Mouse (Mus musculus) right cerebral cortex, postnatal 4 days (tissue): ENCODE results near the gene Ccnq.
"Not testable (repeated sequence)": the region's sequence is repeated elsewhere in the genome, so short reads cannot be mapped to it uniquely, and the experiment has no call there.

Experiments used
- DNase-seq: peaks from one replicate; pipeline ENCODE4 v3.0.0-alpha.2; 2022

Ccnq gene

DNA sequence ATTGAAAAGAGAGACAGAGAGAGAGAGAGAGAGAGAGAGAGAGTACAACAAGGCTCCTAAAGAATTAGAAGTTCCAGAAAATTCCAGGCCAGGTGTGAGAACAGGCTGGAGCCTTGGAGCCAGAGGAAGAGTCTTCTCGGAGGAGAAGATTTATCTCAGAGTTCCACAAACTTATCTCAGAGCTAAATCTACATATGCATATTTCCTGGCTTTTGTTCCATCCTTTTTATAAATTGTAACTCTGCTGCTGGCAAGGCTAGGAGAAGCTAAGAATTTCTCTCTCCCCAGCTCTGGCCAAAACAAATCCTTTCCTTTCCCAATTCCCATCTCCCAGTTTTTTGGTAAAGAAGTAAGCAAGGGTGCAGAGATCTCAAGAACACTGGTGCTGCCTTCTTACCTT lies 3.8 kb upstream of the Ccnq start:
- DNase-seq: no peak

DNA sequence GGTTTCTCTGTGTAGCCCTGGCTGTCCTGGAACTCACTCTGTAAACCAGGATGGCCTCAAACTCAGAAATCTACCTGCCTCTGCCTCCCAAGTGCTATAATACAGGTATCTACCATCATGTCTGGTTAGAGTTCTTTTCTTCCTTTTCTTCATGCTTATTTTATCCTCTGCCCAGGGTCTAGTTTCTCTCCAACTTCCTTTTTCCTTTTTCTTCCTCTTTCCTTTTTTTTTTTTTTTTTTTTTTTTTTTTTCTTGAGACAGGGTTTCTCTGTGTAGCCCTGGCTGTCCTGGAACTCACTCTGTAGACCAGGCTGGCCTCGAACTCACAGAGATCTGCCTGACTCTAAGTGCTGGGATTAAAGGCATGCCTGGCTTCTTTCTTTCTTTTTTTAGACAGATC lies 2.6 kb upstream of the Ccnq start:
- DNase-seq: not testable (repeated sequence)

DNA sequence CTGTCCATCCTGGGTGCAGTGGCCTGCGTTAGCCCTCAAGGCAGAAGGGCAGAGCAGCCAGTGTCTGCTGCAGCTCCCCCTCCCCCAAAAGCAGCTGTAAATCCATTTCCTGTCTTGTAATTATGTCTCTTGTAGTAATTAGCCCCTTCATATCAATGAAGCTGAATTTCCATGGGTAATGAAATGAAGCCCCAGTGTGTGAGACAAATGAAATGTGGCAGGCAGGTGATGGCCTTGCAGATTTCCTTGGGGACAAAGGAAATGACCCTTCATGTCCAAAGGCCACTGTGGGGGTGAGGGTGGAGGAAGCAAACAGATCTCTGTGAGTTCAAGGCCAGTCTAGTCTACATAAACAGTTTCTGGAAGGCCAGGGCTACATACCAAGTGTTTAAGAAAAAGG lies 1.7 kb upstream of the Ccnq start:
- DNase-seq: no peak

DNA sequence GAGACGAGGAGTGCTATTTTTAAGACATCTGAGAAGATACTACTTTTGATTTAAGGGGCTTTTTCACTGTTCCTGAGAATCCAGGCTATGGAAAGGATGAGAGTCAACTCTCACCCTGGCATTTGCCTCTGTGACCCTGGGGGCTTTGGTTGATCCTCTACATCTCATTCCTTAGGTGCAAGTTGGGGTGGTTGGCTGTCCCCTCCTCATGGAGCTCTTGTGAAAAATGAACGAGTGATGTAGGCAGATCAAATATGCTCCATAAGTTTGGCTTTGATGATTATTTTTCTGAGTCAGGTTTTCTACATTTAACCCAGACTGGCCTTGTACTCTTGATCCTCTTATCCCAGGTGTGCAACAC lies 294 bp upstream of the Ccnq start:
- DNase-seq: no peak

DNA sequence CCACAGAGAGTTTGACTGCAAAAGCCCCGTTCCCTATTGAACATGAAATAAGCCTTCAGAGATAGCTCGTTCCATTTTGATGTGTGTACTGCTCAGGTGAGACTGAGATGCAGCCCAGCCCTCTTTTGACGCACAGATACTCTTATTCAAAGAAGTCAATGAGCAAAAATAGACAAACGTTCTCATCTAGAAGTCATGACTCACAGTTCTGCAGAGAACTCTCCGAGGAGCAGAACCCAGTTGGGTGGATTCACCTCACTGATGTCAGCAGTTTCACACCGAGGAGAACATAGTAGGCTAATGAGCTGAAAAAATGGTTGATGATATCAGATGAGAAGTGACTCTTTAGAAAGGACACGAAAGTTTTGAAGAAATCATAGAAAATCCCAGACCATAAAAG lies 5.3 kb downstream of the Ccnq start:
- DNase-seq: no peak

DNA sequence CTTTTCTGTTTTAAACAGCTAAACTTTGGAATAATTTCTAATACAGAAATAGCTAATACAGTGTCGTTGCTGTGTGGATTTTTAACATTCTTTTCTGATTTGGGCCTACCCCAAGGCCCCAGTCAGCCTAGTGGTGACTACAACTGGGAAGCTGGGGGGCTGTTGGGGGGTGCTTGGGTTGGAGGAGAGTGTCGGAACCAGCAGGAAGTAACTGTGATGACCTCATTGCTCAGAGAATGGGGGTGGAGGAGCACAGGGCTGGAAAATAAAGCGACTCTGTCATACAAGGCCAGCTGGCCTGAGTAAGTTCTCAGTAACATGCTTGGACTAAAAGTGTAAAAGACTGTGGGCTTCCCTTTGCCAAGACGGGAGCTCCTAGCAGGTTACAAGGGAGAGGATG lies 6.1 kb downstream of the Ccnq start:
- DNase-seq: no peak

DNA sequence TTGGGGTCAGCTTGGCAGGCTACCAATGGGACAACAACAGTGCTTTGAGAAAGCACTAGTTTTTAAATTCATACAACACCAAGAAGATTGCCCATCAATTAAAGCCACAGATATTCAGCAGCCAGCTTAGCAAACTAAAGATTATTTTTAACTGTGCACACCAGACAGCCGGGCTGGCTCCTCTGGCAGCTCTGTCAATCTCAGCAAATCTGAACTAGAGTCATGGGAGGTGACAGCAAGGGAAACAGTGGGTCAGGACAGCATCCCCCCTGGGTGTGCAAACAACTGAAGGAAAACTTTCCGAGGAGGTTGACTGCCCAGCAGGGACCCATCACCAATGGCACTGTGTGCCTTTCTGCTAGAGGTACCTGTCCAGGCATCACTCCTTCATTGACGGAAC lies 9.1 kb downstream of the Ccnq start:
- no peak for DNase-seq

DNA sequence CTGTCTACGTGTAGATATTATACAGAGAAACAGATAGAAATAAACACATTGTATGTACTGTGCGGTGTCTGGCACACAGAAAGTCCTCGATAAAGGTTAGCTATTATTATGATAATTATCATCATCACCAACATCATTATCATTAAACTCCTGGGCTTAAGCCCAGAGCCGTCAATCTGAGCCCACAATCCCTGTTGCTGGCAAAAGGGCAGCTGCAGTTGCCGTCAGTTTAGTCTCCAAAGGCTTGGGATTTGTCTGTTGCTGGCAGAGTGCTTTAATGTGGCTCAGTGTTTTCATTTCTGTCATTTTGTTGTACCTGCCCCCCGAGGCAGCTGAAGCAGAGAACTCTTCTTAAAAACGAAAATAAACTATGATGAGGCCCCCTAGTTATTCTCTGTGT lies 9.6 kb downstream of the Ccnq start:
- no peak for DNase-seq

DNA sequence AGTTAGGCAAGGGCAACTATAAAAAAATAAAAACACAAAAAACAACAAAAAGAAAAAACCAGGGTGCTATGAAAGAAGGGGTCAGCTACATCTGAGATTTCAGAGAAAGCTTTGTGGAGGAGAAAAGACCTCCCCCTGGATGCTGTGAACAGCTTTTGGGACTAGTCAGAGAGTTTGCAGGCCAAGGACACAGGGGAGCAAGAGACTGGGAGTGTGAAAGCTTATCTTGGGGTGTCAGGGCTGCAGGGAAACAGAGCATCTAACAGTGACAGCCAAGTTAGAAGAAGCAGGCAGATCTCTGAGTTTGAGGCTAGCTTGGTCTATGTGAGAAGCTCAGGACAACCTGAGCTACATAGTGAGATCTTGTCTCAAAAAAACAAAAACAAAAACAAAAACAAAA lies 12.2 kb downstream of the Ccnq start:
- DNase-seq: no peak

DNA sequence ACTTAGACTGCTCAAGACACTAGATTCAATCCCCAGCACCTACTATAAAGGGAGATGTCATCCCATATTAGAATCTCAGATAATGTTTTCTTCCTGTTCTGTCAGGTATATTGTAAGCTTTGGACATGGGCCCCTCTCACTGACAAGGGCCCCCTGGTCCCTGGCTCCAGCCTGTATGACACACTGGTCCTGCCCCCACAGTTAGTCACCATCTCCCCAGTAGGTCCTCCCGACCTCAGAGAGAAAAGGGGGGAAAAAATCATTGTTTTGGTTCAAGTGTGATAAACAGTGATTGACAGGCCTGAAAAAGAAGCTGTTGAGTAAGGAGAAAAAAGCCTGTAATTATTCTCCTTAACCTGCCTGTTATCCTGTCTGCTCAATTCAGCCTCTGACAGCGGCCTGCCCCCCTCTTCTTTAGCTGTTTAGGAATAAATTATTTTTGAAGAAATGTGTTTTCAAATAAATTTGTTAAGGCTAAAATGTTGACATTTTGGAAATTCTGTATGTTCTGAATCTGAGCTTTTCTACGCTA lies 14.6 kb downstream of the Ccnq start:
- no peak for DNase-seq

DNA sequence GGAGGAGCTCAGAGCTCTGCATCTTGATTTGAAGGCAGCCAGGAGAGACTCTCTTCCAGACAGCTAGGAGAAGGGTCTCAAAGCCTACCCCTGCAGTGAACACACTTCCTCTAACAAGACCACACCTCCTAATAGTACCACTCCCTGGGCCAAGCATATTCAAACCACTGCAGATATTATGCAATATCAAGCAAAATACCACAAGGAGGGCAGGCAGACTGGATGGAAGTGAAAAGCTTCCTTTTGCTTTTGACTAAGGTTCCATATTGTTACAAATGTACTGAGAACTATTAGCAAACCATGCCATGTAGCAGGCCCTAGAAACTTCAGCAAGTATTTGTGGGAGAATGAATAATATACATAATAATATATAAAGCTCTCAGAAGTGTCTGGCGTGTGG lies 16.4 kb downstream of the Ccnq start:
- DNase-seq: no peak

DNA sequence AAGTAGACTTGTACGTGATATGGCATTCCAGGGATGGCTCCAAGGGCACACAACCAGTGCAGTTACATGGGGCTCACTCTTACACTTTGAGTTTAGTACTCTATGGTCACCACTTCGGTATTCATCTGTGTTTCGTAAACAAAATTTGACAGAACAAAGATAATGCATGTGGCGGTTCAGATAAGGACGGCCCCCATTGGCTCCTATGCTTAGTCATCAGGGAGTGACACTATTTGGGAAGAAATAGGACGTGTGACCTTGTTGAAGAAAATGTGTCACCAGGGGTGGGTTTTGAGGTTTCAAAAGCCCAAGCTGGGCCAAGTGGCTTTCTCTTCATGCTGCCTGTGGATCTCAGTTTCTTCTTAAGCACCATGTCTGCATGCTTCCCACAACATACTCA lies 18.9 kb downstream of the Ccnq start:
- DNase-seq: no peak

DNA sequence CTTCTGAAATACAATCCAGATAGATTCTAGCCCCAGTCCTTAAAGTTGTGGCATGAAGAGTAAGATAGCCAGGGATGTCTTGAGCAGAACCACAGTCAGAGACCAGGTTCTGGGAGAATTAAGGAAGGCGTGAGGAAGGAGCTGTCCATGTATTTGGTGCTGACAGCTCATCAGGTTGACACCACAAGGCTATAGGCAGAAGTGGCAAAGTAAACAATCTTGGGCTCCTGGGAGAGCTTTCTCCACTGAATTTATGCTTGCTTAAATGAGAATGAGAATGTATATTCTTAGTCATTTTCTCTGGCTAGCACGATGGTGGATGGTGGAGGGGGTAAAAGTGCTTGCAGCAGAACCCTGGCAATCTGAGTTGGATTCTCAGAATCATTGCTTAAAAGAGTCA lies 20.6 kb downstream of the Ccnq start:
- no peak for DNase-seq

DNA sequence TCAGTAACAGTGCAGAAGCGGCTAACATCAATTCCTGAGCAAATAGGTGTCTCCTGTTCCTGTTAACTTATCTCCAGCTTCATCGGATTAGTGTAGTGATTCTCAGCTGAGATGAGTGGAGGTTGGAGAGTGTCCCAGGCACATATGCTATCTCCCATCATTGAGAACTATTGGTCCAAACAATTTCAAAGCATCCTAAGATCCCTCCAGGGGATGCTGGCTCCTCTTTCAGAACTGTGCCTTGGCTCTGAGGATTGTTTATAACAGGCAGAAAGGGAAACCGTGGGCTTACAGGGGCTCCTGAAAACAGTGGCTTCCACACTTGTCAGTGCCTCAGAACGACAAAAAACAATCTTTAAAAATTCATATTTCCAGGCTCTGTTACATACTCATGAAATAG lies 23.5 kb downstream of the Ccnq start:
- DNase-seq: no peak

DNA sequence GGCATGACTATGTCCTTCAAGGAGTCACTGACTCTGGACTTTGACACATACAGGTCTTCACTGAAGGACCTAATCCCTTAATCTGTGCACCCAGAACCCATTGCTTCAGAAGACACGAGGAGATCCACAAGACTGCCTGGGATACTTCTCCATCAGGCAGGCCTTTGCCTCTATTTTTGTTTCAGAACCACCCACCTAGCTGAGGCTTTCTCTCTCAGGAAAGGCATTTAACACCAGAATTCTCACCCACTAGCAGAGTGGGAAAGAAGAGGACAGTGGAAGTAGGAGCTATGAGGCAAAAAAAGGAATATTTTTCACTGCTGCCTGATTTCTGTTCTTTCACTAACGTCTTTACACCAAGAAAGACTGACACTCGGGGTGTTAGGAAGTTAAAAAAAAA lies 25.2 kb downstream of the Ccnq start:
- DNase-seq: no peak

DNA sequence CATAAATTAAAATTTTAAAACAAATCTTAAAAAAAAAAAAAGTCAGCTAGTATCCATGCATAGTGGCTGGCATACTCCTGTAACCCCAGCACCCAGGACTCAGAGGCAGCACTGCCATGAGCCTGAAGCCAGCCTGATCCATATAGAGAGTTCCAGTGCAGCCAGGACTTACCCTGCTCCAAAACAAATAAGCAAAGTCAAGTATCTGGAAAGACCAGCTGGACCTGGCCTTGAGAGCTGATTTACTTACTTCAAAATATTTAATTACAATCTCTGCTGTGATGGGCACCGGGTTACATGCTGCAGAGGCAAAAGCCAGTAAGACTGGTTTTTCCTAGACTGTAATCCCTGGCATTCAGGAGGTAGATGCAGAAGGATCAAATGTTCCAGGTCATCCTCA lies 26.7 kb downstream of the Ccnq start:
- DNase-seq: no peak

DNA sequence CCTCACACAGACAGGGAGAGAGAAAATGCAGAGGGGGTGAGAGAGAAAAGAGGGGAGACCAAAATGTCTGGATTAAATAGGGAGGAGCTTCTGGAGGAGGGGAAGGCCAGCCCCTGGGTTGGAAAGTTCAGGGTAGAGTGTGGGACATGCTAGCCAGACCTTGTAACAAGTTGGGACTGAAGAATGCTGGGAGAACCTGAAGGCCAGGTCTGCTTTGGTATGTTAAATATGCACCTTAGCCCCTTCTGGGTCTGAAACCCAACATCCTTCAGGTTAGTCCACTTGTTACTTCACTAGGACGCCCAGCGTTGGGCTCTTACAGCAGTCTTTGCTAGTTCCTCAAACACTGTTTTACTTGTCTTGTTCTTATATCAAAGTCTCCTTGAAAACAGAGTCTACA lies 30.1 kb downstream of the Ccnq start:
- DNase-seq: no peak

DNA sequence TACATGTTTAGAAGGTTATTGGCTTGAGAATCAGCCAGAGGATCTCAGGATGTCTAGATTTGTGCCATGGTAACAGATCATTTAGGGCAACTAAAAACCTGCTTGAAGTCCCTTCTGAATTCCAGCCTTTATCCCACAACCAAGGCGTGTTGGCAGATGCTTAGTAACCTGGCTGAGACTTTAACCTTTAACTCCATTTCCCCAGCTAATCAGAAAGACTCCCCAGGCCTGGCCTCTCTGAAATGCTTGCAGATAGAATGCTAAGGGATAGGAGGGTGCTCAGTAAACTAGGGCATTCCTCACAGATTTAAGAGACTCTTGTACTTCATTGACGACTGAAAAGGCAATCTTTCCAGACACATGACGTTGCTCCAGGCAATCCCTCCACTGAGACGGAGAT lies 33.9 kb downstream of the Ccnq start:
- no peak for DNase-seq

DNA sequence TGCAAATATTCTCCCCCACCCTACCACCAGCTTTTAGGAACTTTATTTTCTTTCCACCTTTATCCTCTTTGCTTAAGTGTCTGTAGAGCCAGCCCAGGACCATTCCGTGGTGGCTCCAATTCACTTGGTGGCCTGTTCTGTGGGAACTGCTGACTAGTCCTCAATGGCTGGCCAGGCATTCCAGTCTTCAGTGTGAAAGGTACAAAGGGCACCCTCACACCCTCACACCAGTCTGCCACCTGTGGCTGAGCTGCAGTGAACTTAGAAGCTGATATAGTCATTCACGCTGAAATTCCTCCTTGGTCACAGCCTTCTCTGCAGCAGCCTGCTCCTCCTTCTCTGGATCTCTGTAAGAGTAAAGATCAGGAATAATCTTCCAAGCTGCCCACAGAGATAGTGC lies 42.9 kb downstream of the Ccnq start:
- no peak for DNase-seq

DNA sequence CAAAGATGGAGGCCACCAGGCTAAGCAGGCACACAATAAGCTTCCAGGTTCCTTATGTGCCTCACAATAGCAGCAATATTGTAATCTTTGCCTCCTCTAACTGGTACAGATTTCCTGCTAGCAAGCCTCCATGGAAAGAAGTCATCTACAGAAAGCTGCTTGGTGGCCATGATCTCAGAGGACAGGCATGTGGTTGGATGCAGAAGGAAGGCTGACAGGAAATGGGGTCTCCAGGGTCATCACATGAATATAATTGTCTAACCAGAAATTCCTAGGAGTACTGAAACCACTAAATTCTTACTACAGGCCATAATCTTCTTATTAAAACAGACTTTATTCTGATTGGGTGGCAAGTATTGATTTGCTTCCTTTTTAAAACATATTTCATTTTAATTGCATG lies 45.5 kb downstream of the Ccnq start:
- DNase-seq: no peak

DNA sequence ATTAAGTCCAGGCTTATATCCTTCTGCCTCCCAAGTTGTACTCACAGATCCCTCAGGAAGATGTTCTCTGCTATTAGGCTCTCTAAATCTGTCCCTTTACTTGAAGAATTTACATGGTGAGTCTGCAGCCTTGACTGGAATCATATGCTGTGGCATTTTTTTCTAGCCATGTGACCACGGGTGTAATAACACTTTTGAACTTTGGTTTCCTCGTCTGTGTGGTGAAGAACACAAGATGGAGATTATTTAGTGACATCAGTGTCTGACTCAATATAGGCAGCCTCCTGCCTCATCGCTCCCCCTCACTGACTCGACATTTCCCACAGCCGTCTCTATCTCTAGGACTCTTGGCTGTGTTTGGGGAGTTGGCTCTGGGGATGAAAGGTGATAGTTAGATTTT lies 48.4 kb downstream of the Ccnq start:
- DNase-seq: no peak

DNA sequence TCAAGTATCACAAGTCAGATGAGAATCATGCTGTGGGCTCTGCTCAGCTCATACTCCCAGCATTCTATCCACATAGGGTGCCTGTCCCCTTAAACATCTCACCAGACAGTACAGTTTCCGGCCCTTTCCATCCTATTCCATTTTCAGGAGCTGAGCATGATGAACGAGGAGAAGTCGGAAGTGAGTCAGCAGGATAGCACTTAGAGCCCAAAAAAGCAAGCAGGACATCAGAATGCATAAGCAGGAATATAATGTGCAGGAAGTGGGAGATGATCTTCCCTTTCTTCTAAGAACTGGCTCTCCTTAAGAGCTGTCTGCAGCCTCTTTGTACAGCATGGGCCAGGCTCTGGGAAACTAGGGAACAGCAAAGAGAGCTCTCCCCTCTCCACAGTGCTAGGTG lies 49.2 kb downstream of the Ccnq start:
- DNase-seq: no peak
